18 mouse cellular contexts compared by ENCODE assay signal in genomic region chrX:48291413-48291812, GRCm38 (mm10).
"Had no signal": no experiment of that assay in that cellular context is flagged by ENCODE, and none has a peak within 500 bp of the region (broad histone marks: within the 10 kb centered on the region; RNA-seq: fewer than 3 reads in every experiment).

No protein-coding gene starts in this region.

- ATAC-seq: intestine, embryonic 15.5 days; midbrain, embryonic 15.5 days had no signal

- H3K4me1 ChIP-seq: intestine, embryonic 15.5 days; limb, embryonic 10.5 days; limb, embryonic 13.5 days; lung, embryonic 15.5 days; midbrain, embryonic 12.5 days; midbrain, embryonic 15.5 days; neural tube, embryonic 12.5 days; neural tube, embryonic 15.5 days had no signal

- H3K27me3 ChIP-seq: intestine, embryonic 15.5 days; lung, embryonic 15.5 days; midbrain, embryonic 15.5 days; neural tube, embryonic 12.5 days; neural tube, embryonic 15.5 days had no signal

- H3K4me2 ChIP-seq: intestine, embryonic 15.5 days; limb, embryonic 13.5 days; liver, embryonic 13.5 days; lung, embryonic 15.5 days; midbrain, embryonic 12.5 days; midbrain, embryonic 15.5 days; neural tube, embryonic 12.5 days; neural tube, embryonic 15.5 days had no signal

- H3K27ac ChIP-seq: intestine, embryonic 15.5 days; limb, embryonic 10.5 days; limb, embryonic 13.5 days; liver, embryonic 13.5 days; lung, embryonic 15.5 days; midbrain, embryonic 12.5 days; midbrain, embryonic 15.5 days; neural tube, embryonic 12.5 days; neural tube, embryonic 15.5 days; stomach, postnatal 0 days had no signal

- H3K36me3 ChIP-seq: intestine, embryonic 15.5 days; limb, embryonic 10.5 days; limb, embryonic 13.5 days; liver, embryonic 13.5 days; lung, embryonic 15.5 days; midbrain, embryonic 12.5 days; midbrain, embryonic 15.5 days; neural tube, embryonic 12.5 days; neural tube, embryonic 15.5 days had no signal

- DNase-seq: kidney, adult 11 months; liver; liver, embryonic 13.5 days; lung, postnatal 10 days; lung, postnatal 4 days; right cerebral cortex, adult 18-20 months; right cerebral cortex, postnatal 14 days; right cerebral cortex, postnatal 4 days; thymus, postnatal 25 days had no signal

- H3K4me3 ChIP-seq: intestine, embryonic 15.5 days; limb, embryonic 10.5 days; limb, embryonic 13.5 days; liver, embryonic 13.5 days; lung, embryonic 15.5 days; midbrain, embryonic 12.5 days; midbrain, embryonic 15.5 days; neural tube, embryonic 12.5 days; neural tube, embryonic 15.5 days had no signal

- H3K9ac ChIP-seq: intestine, embryonic 15.5 days; limb, embryonic 13.5 days; liver, embryonic 13.5 days; lung, embryonic 15.5 days; midbrain, embryonic 12.5 days; midbrain, embryonic 15.5 days; neural tube, embryonic 12.5 days; neural tube, embryonic 15.5 days had no signal

- H3K9me3 ChIP-seq: intestine, embryonic 15.5 days; limb, embryonic 10.5 days; limb, embryonic 13.5 days; liver, embryonic 13.5 days; lung, embryonic 15.5 days; midbrain, embryonic 12.5 days; midbrain, embryonic 15.5 days; neural tube, embryonic 12.5 days; neural tube, embryonic 15.5 days had no signal
